Mouse (Mus musculus): ENCODE results near the gene Terb1. TPM values are rescaled to one million over a fixed set of nuclear protein-coding genes. Genes with fewer than 3 reads are reported as not detected.

Terb1 gene
- polyA plus RNA-seq, 1 experiment, result not detected

- TF ChIP-seq GATA1 (IDR thresholded peaks at IDR 0.05; ENCODE audit: borderline replicate concordance, low read length) (no peak), FLI1 (IDR thresholded peaks at IDR 0.05; ENCODE audit: low read length) (no peak)
- Histone ChIP-seq H3K4me3 (replicated peaks) (no peak overlapping the region), H3K9me3 (no peaks in the 10 kb centered on the region), H3K27me3 (replicated peaks) (peaks cover under 1% of the 10 kb centered on the region), H3K4me1 (peaks cover 19% of the 10 kb centered on the region), H3K36me3 (replicated peaks; ENCODE audit: low read length) (peaks cover 51% of the 10 kb centered on the region)
Measured at GRCm38 (mm10) chr8:104416022-104416421, 93.7 kb downstream of the Terb1 start.

DNA sequence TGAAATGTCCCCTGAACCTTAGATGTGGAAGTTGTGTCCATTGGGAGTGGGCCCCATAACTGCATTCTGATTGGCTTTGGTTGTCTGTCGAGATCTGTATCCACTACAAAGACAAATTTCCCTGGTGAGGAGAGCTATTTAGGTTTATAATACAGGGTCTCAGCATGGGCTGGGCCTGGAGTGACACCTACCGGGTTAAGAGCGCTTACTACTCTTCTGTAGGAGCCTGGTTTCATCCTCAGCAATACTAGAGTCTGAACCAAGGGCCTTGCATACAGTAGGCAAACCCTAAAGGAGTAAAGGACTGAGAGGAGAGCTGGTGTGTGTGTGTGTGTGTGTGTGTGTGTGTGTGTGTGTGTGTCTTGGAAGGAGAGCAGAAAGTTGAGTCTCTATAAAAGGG, 95.5 kb downstream of the Terb1 start:
- TF ChIP-seq FLI1 (IDR thresholded peaks at IDR 0.05; ENCODE audit: low read length) (no peak), GATA1 (IDR thresholded peaks at IDR 0.05; ENCODE audit: borderline replicate concordance, low read length) (no peak)
- H3K36me3 ChIP-seq (replicated peaks; ENCODE audit: low read length), result peaks cover 33% of the 10 kb centered on the region
- H3K4me3 ChIP-seq (replicated peaks), result no peak overlapping the region
- H3K4me1 ChIP-seq, result peaks cover 10% of the 10 kb centered on the region
- peaks cover 11% of the 10 kb centered on the region for H3K27me3 ChIP-seq (replicated peaks)
- H3K9me3 ChIP-seq, result 0 out of 2 replicates have a peak, but pooled peaks cover 7% of the 10 kb centered on the region

GRCm38 (mm10) chr8:104413770-104414169, 95.9 kb downstream of the Terb1 start:
- H3K4me3 ChIP-seq (replicated peaks), result no peak overlapping the region
- no peak for TF ChIP-seq FLI1 (IDR thresholded peaks at IDR 0.05; ENCODE audit: low read length)
- TF ChIP-seq GATA1 (IDR thresholded peaks at IDR 0.05; ENCODE audit: borderline replicate concordance, low read length), result no peak
- 0 out of 2 replicates have a peak, but pooled peaks cover 7% of the 10 kb centered on the region for H3K9me3 ChIP-seq
- H3K27me3 ChIP-seq (replicated peaks), result peaks cover 16% of the 10 kb centered on the region
- H3K4me1 ChIP-seq, result peaks cover 12% of the 10 kb centered on the region
- H3K36me3 ChIP-seq (replicated peaks; ENCODE audit: low read length), result peaks cover 28% of the 10 kb centered on the region

DNA sequence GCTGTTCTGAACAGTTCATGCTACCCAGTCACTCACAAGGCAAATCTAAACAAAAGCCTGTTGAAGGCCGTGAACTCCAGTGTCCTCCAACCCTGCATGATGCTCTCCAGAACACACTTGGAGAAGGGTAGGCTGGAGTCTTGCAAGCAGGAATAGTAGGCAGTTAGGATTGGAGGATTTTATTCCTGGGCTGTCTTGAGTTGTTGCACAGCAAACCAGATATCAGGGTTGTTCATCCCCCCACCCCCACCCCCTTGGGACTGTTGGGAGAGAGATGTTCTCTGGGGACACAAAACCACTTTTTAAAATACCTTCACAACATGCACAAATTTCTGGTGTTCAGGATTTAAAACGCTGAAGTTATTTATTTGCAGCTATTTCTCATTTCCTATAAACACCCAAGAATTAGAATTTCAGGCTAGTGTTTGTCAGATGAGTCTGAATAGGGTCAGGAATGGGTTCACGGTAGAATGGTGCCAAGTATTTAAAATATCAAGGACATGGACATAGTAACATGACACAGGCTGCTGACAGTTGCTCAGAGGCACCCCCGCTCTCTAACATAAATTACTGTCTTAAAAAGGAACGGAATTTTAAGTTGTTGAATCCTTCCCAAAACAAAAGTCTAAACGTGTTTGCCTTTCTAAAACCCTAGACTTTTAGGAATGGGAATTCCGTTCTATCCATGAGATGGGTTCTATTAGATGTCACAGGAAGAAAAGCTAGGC, 96.7 kb downstream of the Terb1 start:
- Histone ChIP-seq H3K4me1 (peaks cover 14% of the 10 kb centered on the region), H3K27me3 (replicated peaks) (peaks cover 22% of the 10 kb centered on the region), H3K4me3 (replicated peaks) (no peak overlapping the region), H3K36me3 (replicated peaks; ENCODE audit: low read length) (peaks cover 20% of the 10 kb centered on the region), H3K9me3 (0 out of 2 replicates have a peak, but pooled peaks cover 7% of the 10 kb centered on the region)
- TF ChIP-seq GATA1 (IDR thresholded peaks at IDR 0.05; ENCODE audit: borderline replicate concordance, low read length) (no peak), FLI1 (IDR thresholded peaks at IDR 0.05; ENCODE audit: low read length) (no peak)

DNA sequence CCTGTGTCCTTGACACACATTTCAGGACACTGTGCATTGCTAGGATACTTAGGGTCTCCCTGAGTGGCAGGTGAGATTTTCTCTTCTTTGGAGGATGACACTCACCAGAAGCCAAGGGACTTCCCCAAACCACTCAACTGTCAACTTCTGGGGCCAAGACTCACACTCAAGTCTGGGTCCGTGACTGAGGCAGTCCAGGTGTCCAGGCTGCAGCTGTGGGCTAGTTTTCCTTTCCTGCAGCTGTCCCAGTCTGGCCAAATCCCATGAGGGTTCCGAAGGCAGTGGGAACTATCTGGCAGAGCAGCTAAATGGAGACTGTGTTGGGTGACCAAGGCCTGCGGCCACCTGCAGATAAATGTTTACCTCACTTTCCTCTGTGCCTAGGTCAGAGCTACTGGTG, 97.7 kb downstream of the Terb1 start:
- peaks cover 14% of the 10 kb centered on the region for H3K4me1 ChIP-seq
- peaks cover 10% of the 10 kb centered on the region for H3K36me3 ChIP-seq (replicated peaks; ENCODE audit: low read length)
- H3K4me3 ChIP-seq (replicated peaks), result no peak overlapping the region
- H3K27me3 ChIP-seq (replicated peaks), result peaks cover 25% of the 10 kb centered on the region
- TF ChIP-seq FLI1 (IDR thresholded peaks at IDR 0.05; ENCODE audit: low read length), result no peak
- no peak for TF ChIP-seq GATA1 (IDR thresholded peaks at IDR 0.05; ENCODE audit: borderline replicate concordance, low read length)
- H3K9me3 ChIP-seq, result 0 out of 2 replicates have a peak, but pooled peaks cover 7% of the 10 kb centered on the region

DNA sequence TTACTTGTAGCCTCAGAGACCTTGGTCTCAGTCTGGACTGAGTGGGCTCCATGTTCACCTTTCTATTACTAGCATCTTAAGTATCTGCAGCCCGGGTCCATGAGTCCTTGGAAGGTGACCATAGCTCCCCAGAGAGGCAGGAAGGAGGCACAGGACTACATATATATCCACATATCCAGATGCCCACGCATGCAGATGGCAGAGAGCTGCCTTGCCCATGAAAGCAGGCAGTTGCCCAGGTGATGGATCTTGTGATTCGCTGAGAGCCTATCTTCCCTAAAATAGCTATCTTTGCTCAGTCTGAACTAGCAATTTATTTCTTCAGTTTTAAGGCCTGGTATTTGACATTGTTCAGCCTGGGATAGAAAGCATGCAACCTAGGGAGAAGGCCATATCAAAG, 98.2 kb downstream of the Terb1 start:
- Histone ChIP-seq H3K4me3 (replicated peaks) (no peak overlapping the region), H3K9me3 (0 out of 2 replicates have a peak, but pooled peaks cover 7% of the 10 kb centered on the region), H3K27me3 (replicated peaks) (peaks cover 28% of the 10 kb centered on the region), H3K4me1 (peaks cover 14% of the 10 kb centered on the region), H3K36me3 (replicated peaks; ENCODE audit: low read length) (peaks cover 10% of the 10 kb centered on the region)
- TF ChIP-seq FLI1 (IDR thresholded peaks at IDR 0.05; ENCODE audit: low read length) (no peak), GATA1 (IDR thresholded peaks at IDR 0.05; ENCODE audit: borderline replicate concordance, low read length) (no peak)

GRCm38 (mm10) chr8:104410628-104411273, 99.0 kb downstream of the Terb1 start:
- peaks cover 14% of the 10 kb centered on the region for H3K4me1 ChIP-seq
- H3K9me3 ChIP-seq, result 0 out of 2 replicates have a peak, but pooled peaks cover 7% of the 10 kb centered on the region
- TF ChIP-seq GATA1 (IDR thresholded peaks at IDR 0.05; ENCODE audit: borderline replicate concordance, low read length), result no peak
- no peak for TF ChIP-seq FLI1 (IDR thresholded peaks at IDR 0.05; ENCODE audit: low read length)
- peaks cover 31% of the 10 kb centered on the region for H3K27me3 ChIP-seq (replicated peaks)
- no peak overlapping the region for H3K4me3 ChIP-seq (replicated peaks)
- peaks cover 8% of the 10 kb centered on the region for H3K36me3 ChIP-seq (replicated peaks; ENCODE audit: low read length)

DNA sequence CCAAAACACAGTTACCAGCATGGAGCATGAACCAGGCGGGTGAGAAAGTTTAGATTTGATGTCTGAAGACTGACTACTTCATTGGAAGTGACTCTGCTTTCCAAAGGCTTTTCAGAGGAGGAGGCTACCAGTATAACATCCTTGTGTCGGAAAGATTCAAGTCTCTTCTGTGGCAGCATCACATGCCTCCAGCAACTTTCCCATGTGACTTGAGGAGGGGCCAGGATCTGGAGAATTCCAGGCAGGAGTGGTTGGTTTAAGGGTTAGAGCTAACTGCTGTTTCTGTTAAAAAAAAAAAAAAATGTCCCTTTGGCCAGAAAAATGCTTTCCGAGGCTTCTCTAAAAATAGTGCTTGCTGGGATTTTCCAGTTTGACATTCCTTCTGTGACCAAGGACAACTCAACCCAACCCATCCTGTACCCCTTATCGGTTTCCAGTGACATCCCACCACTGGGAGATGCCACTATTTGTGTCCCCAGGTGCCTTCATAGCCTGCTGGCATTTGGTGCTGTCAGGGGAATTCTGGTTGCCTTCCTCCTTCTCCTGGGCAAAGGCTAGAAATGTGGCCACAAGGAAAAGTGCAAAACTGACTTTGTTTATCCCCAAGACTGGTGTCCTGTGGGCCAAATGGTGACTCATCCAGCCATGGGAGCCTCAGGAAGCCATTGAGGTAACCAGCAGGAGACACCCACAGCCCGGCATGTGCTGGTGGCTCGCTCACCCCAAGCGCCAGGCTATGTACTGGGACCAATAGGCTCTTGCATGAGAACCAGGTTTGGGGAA, 101.2 kb downstream of the Terb1 start:
- H3K27me3 ChIP-seq (replicated peaks), result peaks cover 39% of the 10 kb centered on the region
- no peak overlapping the region for H3K4me3 ChIP-seq (replicated peaks)
- H3K4me1 ChIP-seq, result peaks cover 6% of the 10 kb centered on the region
- H3K36me3 ChIP-seq (replicated peaks; ENCODE audit: low read length), result no peaks in the 10 kb centered on the region
- TF ChIP-seq GATA1 (IDR thresholded peaks at IDR 0.05; ENCODE audit: borderline replicate concordance, low read length) (no peak), FLI1 (IDR thresholded peaks at IDR 0.05; ENCODE audit: low read length) (no peak)
- H3K9me3 ChIP-seq, result 0 out of 2 replicates have a peak, but pooled peaks cover 9% of the 10 kb centered on the region

- TF ChIP-seq GATA1 (IDR thresholded peaks at IDR 0.05; ENCODE audit: borderline replicate concordance, low read length), result no peak
- no peak for TF ChIP-seq FLI1 (IDR thresholded peaks at IDR 0.05; ENCODE audit: low read length)
- Histone ChIP-seq H3K27me3 (replicated peaks) (peaks cover 39% of the 10 kb centered on the region), H3K4me1 (peaks cover 5% of the 10 kb centered on the region), H3K4me3 (replicated peaks) (no peak overlapping the region), H3K9me3 (0 out of 2 replicates have a peak, but pooled peaks cover 10% of the 10 kb centered on the region), H3K36me3 (replicated peaks; ENCODE audit: low read length) (no peaks in the 10 kb centered on the region)
Measured at GRCm38 (mm10) chr8:104406340-104407128, 103.2 kb downstream of the Terb1 start.

Measured in megakaryocyte, embryonic 14.5 days (primary cell).